Mouse (Mus musculus): ENCODE results near the gene Gm44502. TPM values are rescaled to one million over a fixed set of nuclear protein-coding genes. Genes with fewer than 3 reads are reported as not detected.

Gm44502 gene
- polyA plus RNA-seq, 1 experiment, result 0.11 TPM

DNA sequence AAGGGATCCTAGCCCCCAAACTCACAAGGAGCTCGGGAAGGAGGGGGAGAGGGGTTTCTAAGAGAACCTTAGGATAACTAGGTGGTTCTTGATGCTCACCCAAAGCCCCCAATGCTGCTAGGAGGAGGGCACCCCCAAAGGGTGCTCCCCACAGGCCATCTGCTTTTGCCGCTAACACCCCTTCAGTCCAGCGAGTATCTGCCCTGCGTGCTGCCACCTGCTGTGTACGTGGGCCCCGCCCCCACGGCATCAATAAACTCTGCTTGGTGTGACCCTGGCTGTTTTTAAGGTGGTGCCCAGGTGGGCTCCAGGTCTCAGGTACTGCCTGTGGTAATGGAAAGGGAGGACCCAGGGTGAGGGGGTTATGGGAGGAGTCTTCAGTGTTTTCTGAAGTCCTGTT lies 32.7 kb upstream of the Gm44502 start:
- Histone ChIP-seq H3K27me3 (ENCODE audit: control insufficient read depth, insufficient read depth, insufficient read length) (peaks cover 56% of the 10 kb centered on the region), H3K4me2 (ENCODE audit: low read depth) (no peak overlapping the region), H3K79me2 (ENCODE audit: control insufficient read depth, insufficient read depth) (no peaks in the 10 kb centered on the region), H3ac (ENCODE audit: control insufficient read depth, insufficient read length) (no peak overlapping the region), H3K36me3 (ENCODE audit: control insufficient read depth, insufficient read depth) (no peaks in the 10 kb centered on the region), H3K4me3 (no peak overlapping the region)
- no peak for TF ChIP-seq POLR2AphosphoS2 (IDR thresholded peaks at IDR 0.05; ENCODE audit: insufficient read length, low read depth)
- no peak for TF ChIP-seq USF1 (IDR thresholded peaks at IDR 0.05; ENCODE audit: low read depth)
- TF ChIP-seq CEBPB (IDR thresholded peaks at IDR 0.05; ENCODE audit: insufficient read depth, poor library complexity, severe bottlenecking), result no peak
- no peak for TF ChIP-seq REST (IDR thresholded peaks at IDR 0.05; ENCODE audit: insufficient read depth, insufficient read length)
- TF ChIP-seq MYOG (IDR thresholded peaks at IDR 0.05; ENCODE audit: control insufficient read depth in 1 of 3, insufficient read depth in 1 of 3, insufficient read length in 2 of 3, low read depth in 2 of 3), result no peak
- no peak for TF ChIP-seq E2F4 (IDR thresholded peaks at IDR 0.05; ENCODE audit: insufficient read depth)
- TF ChIP-seq MYOD1 (IDR thresholded peaks at IDR 0.05; ENCODE audit: control insufficient read depth in 1 of 3, insufficient read length in 2 of 3, low read depth in 2 of 3), result no peak
- no peak for TF ChIP-seq MAX (IDR thresholded peaks at IDR 0.05; ENCODE audit: low read depth)
- no peak for TF ChIP-seq POLR2A (IDR thresholded peaks at IDR 0.05; ENCODE audit: insufficient read length, low read depth)
- TF ChIP-seq TCF12 (IDR thresholded peaks at IDR 0.05; ENCODE audit: insufficient read depth, poor library complexity, severe bottlenecking), result no peak
- no peak for TF ChIP-seq SRF (IDR thresholded peaks at IDR 0.05; ENCODE audit: control insufficient read depth, insufficient read length, low read depth)
- TF ChIP-seq TCF3 (IDR thresholded peaks at IDR 0.05; ENCODE audit: insufficient read length, low read depth), result no peak

DNA sequence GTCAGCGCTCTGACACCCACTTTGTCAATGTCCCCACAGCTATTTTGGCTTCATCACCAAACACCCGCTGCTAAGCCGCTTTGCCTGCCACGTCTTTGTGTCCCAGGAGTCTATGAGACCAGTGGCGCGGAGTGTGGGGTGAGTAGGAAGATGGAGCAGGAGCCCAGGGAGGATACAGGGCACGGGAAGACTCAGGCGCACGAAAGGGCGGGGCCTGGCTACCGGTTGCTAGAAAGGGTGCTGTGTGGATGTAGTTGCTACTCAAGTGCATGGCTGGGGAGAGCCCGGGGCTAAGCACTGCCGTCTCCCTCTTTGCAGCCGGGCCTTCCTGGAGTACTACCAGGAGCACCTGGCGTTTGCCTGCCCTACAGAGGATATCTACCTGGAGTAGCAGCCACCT lies 31.8 kb upstream of the Gm44502 start:
- H3K4me3 ChIP-seq, result no peak overlapping the region
- H3K27me3 ChIP-seq (ENCODE audit: control insufficient read depth, insufficient read depth, insufficient read length), result peaks cover 59% of the 10 kb centered on the region
- H3K36me3 ChIP-seq (ENCODE audit: control insufficient read depth, insufficient read depth), result no peaks in the 10 kb centered on the region
- H3K4me2 ChIP-seq (ENCODE audit: low read depth), result no peak overlapping the region
- H3ac ChIP-seq (ENCODE audit: control insufficient read depth, insufficient read length), result no peak overlapping the region
- TF ChIP-seq POLR2AphosphoS2 (IDR thresholded peaks at IDR 0.05; ENCODE audit: insufficient read length, low read depth) (no peak), USF1 (IDR thresholded peaks at IDR 0.05; ENCODE audit: low read depth) (no peak), MAX (IDR thresholded peaks at IDR 0.05; ENCODE audit: low read depth) (no peak), MYOG (IDR thresholded peaks at IDR 0.05; ENCODE audit: control insufficient read depth in 1 of 3, insufficient read depth in 1 of 3, insufficient read length in 2 of 3, low read depth in 2 of 3) (no peak), POLR2A (IDR thresholded peaks at IDR 0.05; ENCODE audit: insufficient read length, low read depth) (no peak), TCF3 (IDR thresholded peaks at IDR 0.05; ENCODE audit: insufficient read length, low read depth) (no peak), MYOD1 (IDR thresholded peaks at IDR 0.05; ENCODE audit: control insufficient read depth in 1 of 3, insufficient read length in 2 of 3, low read depth in 2 of 3) (no peak), SRF (IDR thresholded peaks at IDR 0.05; ENCODE audit: control insufficient read depth, insufficient read length, low read depth) (no peak), CEBPB (IDR thresholded peaks at IDR 0.05; ENCODE audit: insufficient read depth, poor library complexity, severe bottlenecking) (no peak), E2F4 (IDR thresholded peaks at IDR 0.05; ENCODE audit: insufficient read depth) (no peak), REST (IDR thresholded peaks at IDR 0.05; ENCODE audit: insufficient read depth, insufficient read length) (no peak), TCF12 (IDR thresholded peaks at IDR 0.05; ENCODE audit: insufficient read depth, poor library complexity, severe bottlenecking) (no peak)
- no peaks in the 10 kb centered on the region for H3K79me2 ChIP-seq (ENCODE audit: control insufficient read depth, insufficient read depth)

DNA sequence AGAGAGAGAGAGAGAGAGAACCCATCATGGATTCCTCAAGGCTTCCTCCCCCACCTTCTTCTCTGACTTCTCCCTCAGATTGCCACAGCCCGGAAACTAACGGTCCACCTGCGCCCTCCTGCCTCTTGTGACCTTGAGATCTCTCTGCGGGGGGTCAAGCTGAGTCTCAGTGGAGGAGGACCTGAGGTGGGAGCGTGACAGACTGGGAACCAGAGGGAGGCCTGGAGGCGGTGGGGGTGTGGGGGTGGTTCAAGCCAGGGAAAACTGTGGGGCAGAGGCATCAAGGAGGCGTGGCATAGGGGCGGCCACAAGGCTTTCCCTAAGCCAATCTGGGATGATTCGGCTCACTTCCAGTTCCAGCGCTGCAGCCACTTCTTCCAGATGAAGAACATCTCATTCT lies 30.8 kb upstream of the Gm44502 start:
- Histone ChIP-seq H3K4me3 (no peak overlapping the region), H3ac (ENCODE audit: control insufficient read depth, insufficient read length) (no peak overlapping the region), H3K79me2 (ENCODE audit: control insufficient read depth, insufficient read depth) (no peaks in the 10 kb centered on the region), H3K27me3 (ENCODE audit: control insufficient read depth, insufficient read depth, insufficient read length) (peaks cover 64% of the 10 kb centered on the region), H3K4me2 (ENCODE audit: low read depth) (no peak overlapping the region), H3K36me3 (ENCODE audit: control insufficient read depth, insufficient read depth) (no peaks in the 10 kb centered on the region)
- no peak for TF ChIP-seq POLR2AphosphoS2 (IDR thresholded peaks at IDR 0.05; ENCODE audit: insufficient read length, low read depth)
- TF ChIP-seq POLR2A (IDR thresholded peaks at IDR 0.05; ENCODE audit: insufficient read length, low read depth), result no peak
- no peak for TF ChIP-seq MYOD1 (IDR thresholded peaks at IDR 0.05; ENCODE audit: control insufficient read depth in 1 of 3, insufficient read length in 2 of 3, low read depth in 2 of 3)
- TF ChIP-seq MYOG (IDR thresholded peaks at IDR 0.05; ENCODE audit: control insufficient read depth in 1 of 3, insufficient read depth in 1 of 3, insufficient read length in 2 of 3, low read depth in 2 of 3), result no peak
- TF ChIP-seq REST (IDR thresholded peaks at IDR 0.05; ENCODE audit: insufficient read depth, insufficient read length), result no peak
- TF ChIP-seq USF1 (IDR thresholded peaks at IDR 0.05; ENCODE audit: low read depth), result no peak

DNA sequence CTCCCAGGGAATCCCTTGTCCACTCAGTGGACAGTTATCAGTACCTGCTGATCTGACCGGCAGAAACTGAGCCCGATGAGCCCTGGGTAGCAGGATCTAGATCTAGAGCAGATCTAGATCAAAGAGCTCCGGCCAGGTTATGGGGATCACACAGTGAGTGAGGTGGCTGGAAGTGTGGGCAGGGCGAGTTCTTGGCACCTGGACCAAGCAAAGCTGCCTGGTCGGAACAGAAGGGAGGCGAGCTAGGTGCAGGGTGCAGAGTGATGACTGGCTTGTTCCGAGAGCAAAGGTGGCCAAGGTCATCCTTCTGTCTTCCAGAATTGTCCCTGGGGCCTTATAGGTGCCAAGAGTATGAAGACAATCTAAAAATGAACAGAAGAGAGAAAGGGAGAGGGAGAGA lies 30.3 kb upstream of the Gm44502 start:
- H3K4me3 ChIP-seq, result no peak overlapping the region
- H3K27me3 ChIP-seq (ENCODE audit: control insufficient read depth, insufficient read depth, insufficient read length), result peaks cover 69% of the 10 kb centered on the region
- no peak overlapping the region for H3ac ChIP-seq (ENCODE audit: control insufficient read depth, insufficient read length)
- no peak for TF ChIP-seq POLR2A (IDR thresholded peaks at IDR 0.05; ENCODE audit: insufficient read length, low read depth)
- TF ChIP-seq REST (IDR thresholded peaks at IDR 0.05; ENCODE audit: insufficient read depth, insufficient read length), result no peak
- no peak for TF ChIP-seq POLR2AphosphoS2 (IDR thresholded peaks at IDR 0.05; ENCODE audit: insufficient read length, low read depth)
- no peak for TF ChIP-seq MAX (IDR thresholded peaks at IDR 0.05; ENCODE audit: low read depth)
- TF ChIP-seq MYOD1 (IDR thresholded peaks at IDR 0.05; ENCODE audit: control insufficient read depth in 1 of 3, insufficient read length in 2 of 3, low read depth in 2 of 3), result no peak
- TF ChIP-seq SRF (IDR thresholded peaks at IDR 0.05; ENCODE audit: control insufficient read depth, insufficient read length, low read depth), result no peak
- no peak for TF ChIP-seq TCF12 (IDR thresholded peaks at IDR 0.05; ENCODE audit: insufficient read depth, poor library complexity, severe bottlenecking)
- TF ChIP-seq MYOG (IDR thresholded peaks at IDR 0.05; ENCODE audit: control insufficient read depth in 1 of 3, insufficient read depth in 1 of 3, insufficient read length in 2 of 3, low read depth in 2 of 3), result no peak
- TF ChIP-seq CEBPB (IDR thresholded peaks at IDR 0.05; ENCODE audit: insufficient read depth, poor library complexity, severe bottlenecking), result no peak
- no peak for TF ChIP-seq TCF3 (IDR thresholded peaks at IDR 0.05; ENCODE audit: insufficient read length, low read depth)
- TF ChIP-seq E2F4 (IDR thresholded peaks at IDR 0.05; ENCODE audit: insufficient read depth), result no peak
- TF ChIP-seq USF1 (IDR thresholded peaks at IDR 0.05; ENCODE audit: low read depth), result no peak
- no peaks in the 10 kb centered on the region for H3K79me2 ChIP-seq (ENCODE audit: control insufficient read depth, insufficient read depth)
- H3K36me3 ChIP-seq (ENCODE audit: control insufficient read depth, insufficient read depth), result no peaks in the 10 kb centered on the region
- no peak overlapping the region for H3K4me2 ChIP-seq (ENCODE audit: low read depth)
